Mouse (Mus musculus): Measurements from ENCODE around the gene Zfp51.

DNA sequence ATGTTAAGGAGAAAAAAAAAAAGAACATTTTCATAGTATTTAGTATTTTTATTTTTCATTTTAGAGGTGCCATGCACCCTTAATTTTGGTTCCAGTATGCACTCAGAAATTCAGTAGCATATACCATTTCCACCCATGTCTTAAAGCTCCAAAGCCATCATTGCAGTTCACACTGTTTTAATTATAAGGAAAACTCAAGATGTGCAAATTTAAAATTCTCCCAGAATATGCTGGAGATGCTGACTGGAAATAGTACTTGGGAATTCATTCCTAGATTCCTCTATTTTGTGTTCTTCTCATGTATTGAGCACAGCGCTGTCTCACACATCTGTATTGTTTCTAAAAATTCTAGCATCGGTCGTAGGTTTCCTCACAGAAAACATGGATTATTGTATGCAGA, 56.1 kb downstream of the Zfp51 start:
- TF ChIP-seq CTCF (IDR thresholded peaks at IDR 0.05) (no peak), POLR2A (IDR thresholded peaks at IDR 0.05; ENCODE audit: insufficient read depth, low read depth, low read length) (no peak)

Data from heart, adult 2 months (tissue).